19 mouse cellular contexts compared by ENCODE assay signal in genomic region chr8:128290076-128290475, GRCm38 (mm10).
DNase-seq lines count a peak whose midpoint lies in the region; ATAC-seq and TF ChIP-seq lines count a peak whose summit lies in the region.
"Had no signal": no experiment of that assay in that cellular context is flagged by ENCODE, and none has a peak within 500 bp of the region (broad histone marks: within the 10 kb centered on the region; RNA-seq: fewer than 3 reads in every experiment).

No protein-coding gene starts in this region.

- no peaks in the 10 kb centered on the region for H3K36me3 ChIP-seq in kidney, adult 2 months (ENCODE audit: control insufficient read depth, insufficient read depth, low read length)
- H3K36me3 ChIP-seq in hindbrain, embryonic 10.5 days: no peaks in the 10 kb centered on the region
- H3K36me3 ChIP-seq: hindbrain, embryonic 12.5 days; limb, embryonic 12.5 days; midbrain, embryonic 10.5 days had no signal

- 51% methylated on average over 4 of the region's 4 CpGs for WGBS in kidney, adult 2 months
- 82% methylated on average over 4 of the region's 4 CpGs for WGBS in hindbrain, embryonic 10.5 days

- TF ChIP-seq POLR2A in kidney, adult 2 months (IDR thresholded peaks at IDR 0.05; ENCODE audit: low read depth, low read length): no peak

- H3K4me1 ChIP-seq in kidney, adult 2 months (ENCODE audit: control insufficient read depth, insufficient read depth, low read length): no peaks in the 10 kb centered on the region
- H3K4me1 ChIP-seq in hindbrain, embryonic 10.5 days (replicated peaks): no peaks in the 10 kb centered on the region
- H3K4me1 ChIP-seq: hindbrain, embryonic 12.5 days; limb, embryonic 12.5 days had no signal

- H3K4me3 ChIP-seq in kidney, adult 2 months (ENCODE audit: insufficient read depth, low read depth, low read length): no peak overlapping the region
- no peak overlapping the region for H3K4me3 ChIP-seq in hindbrain, embryonic 10.5 days
- H3K4me3 ChIP-seq: hindbrain, embryonic 12.5 days; left cerebral cortex, adult 2 months; limb, embryonic 12.5 days; midbrain, embryonic 10.5 days had no signal

- ATAC-seq in granulocyte monocyte progenitor cell, adult 5-6 weeks (replicated peaks; ENCODE audit: poor library complexity, severe bottlenecking): peak; percentile 39; the same call in 1 of the 2 replicates
- no peak for ATAC-seq in monocyte, adult 5-6 weeks (replicated peaks; ENCODE audit: insufficient number of reproducible peaks, low FRiP score, low TSS enrichment, poor library complexity, severe bottlenecking)
- ATAC-seq: inflammation-experienced regulatory T-cells, adult 6 months had no signal

- H3K27me3 ChIP-seq in kidney, adult 2 months (replicated peaks; ENCODE audit: control insufficient read depth, insufficient read depth, low read length): no peaks in the 10 kb centered on the region
- H3K27me3 ChIP-seq in hindbrain, embryonic 10.5 days (ENCODE audit: insufficient read depth, poor library complexity, severe bottlenecking): no peaks in the 10 kb centered on the region
- H3K27me3 ChIP-seq: hindbrain, embryonic 12.5 days; limb, embryonic 12.5 days had no signal

- TF ChIP-seq CTCF in kidney, adult 2 months (conservative IDR thresholded peaks at IDR 0.05; ENCODE audit: insufficient read depth, insufficient read length, low read depth, low read length): no peak

- H3K9me3 ChIP-seq in hindbrain, embryonic 10.5 days: no peaks in the 10 kb centered on the region
- H3K9me3 ChIP-seq: hindbrain, embryonic 12.5 days; limb, embryonic 12.5 days; midbrain, embryonic 10.5 days had no signal

- DNase-seq in kidney, adult 2 months: peak; percentile 62
- DNase-seq in kidney, adult 18-20 months: no peak
- peak; percentile 38 for DNase-seq in lung, postnatal 10 days
- DNase-seq in lung, postnatal 4 days: no peak
- no peak for DNase-seq in hindbrain, embryonic 10.5 days (ENCODE audit: low spot score)
- DNase-seq: cerebellum, adult 18-20 months; cerebellum, postnatal 25 days; embryo, embryonic 11 days; layer of hippocampus, adult 9-11 months; lung, postnatal 36 days; right cerebral cortex, adult 18-20 months had no signal

- H3K27ac ChIP-seq in kidney, adult 2 months (ENCODE audit: insufficient read depth, low read depth, low read length): no peak overlapping the region
- no peak overlapping the region for H3K27ac ChIP-seq in hindbrain, embryonic 10.5 days
- H3K27ac ChIP-seq: hindbrain, embryonic 12.5 days; left cerebral cortex, adult 2 months; limb, embryonic 12.5 days; liver, embryonic 14.5 days; midbrain, embryonic 10.5 days had no signal

Comparison
In these comparisons a context has a peak if more than half of its experiments do, and no peak if none do; other contexts are left out.
1. DNase-seq: peak in kidney, adult 2 months (single experiment) and lung, postnatal 10 days (single experiment); none in kidney, adult 18-20 months (single experiment), lung, postnatal 4 days (0 of 2) and hindbrain, embryonic 10.5 days (single experiment).